Mouse (Mus musculus) thymus, postnatal 14 days (tissue): ENCODE measurements around the gene Nek7.
A peak's percentile ranks its signal among the peaks of the same experiment; 100 is the strongest.

ENCODE experiments used
- DNase-seq: peaks from one replicate; pipeline ENCODE4 v3.0.0; 2021

The Nek7 gene

DNA sequence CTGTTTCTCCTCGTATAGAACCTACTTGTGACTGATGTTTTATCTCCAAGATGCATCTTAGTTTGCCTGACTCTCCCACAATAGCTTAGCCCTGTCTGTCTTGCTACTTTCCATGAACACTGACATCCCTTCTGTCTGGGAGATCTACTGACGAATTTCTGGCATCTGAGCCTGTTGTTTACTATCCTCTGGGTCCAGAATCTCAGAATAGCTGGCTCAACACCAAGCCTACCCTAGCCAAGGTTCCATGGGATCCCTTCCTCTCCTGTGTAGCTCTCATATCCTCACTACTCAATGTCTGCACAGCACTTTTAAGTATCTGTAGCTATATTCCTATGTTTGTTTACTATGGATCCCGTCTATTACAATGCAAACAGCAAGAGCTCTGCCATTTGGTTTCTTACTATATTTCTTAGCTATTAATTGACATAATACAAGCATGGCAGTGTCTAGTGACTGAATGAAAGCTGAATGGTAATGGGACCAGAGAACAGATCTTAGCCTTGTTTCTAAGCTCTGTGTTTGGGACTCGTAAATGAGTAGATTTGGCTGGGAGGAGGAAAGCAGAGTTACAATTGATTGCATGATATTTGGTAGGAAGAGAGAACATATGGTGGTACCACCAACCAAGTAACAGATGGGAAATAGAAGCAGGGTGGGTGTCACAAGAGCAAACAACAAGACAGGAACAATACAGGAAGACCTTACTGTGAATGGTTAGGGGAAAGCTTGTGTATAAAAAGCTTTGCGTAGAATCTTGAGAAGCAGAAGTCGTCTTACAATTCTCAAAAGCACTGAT is 51.3 kb downstream of the Nek7 start:
- no peak for DNase-seq

DNA sequence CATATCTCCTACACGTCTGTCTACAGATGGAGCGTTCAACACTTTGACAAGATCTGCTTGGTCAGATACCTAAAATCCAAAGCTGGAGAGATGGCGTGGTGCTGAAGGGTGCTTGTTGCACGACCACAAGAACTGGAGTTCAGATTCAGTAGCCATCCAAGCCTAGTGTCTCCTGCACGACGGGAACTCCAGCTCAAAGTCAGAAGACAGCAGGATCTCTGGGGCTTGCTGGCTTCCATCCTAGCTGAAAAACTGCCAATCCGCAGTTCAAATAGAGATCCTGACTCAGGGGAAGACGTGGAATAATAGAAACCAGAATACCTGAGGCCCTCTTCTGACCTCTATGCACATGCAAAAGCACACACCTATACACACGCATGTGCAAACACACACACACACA is 52.0 kb downstream of the Nek7 start:
- no peak for DNase-seq

DNA sequence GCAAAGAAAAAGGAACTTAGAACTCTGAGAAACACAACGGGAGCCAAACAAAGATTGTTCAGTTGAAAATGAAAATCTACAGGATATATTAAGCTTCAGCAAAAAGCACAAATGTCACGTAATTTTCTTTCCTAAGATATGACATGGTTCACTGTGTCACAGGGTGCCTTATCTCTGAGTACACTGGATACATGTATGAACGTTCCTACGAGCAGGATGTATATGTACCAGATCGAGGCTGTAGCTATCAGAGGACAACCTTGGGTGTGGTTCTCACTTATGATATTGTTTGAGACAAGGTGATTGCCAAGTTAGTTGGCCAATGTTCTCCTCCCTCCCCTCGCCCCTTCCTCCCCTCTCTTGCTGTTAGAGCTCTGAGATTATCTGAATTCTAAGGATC is 55.3 kb downstream of the Nek7 start:
- no peak for DNase-seq

DNA sequence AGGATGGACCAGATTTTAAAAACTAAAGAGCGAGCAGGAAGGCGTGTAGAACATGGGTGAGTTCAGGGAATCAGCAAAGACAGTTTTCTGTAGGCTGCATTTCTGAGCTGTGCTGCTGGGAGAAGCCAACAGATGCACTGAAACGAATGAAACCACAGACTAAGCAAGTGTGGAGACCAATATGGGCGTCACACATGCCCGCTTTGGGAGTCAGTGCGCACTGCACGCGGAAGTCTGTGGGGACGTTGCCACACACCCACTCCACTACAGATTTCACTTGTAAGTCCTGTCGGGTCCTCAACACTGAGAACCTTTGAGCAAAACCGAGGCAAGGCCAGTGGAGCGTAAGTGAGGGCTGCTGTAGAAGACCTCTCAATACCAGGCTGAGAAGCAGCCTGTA is 59.2 kb downstream of the Nek7 start:
- DNase-seq: no peak

DNA sequence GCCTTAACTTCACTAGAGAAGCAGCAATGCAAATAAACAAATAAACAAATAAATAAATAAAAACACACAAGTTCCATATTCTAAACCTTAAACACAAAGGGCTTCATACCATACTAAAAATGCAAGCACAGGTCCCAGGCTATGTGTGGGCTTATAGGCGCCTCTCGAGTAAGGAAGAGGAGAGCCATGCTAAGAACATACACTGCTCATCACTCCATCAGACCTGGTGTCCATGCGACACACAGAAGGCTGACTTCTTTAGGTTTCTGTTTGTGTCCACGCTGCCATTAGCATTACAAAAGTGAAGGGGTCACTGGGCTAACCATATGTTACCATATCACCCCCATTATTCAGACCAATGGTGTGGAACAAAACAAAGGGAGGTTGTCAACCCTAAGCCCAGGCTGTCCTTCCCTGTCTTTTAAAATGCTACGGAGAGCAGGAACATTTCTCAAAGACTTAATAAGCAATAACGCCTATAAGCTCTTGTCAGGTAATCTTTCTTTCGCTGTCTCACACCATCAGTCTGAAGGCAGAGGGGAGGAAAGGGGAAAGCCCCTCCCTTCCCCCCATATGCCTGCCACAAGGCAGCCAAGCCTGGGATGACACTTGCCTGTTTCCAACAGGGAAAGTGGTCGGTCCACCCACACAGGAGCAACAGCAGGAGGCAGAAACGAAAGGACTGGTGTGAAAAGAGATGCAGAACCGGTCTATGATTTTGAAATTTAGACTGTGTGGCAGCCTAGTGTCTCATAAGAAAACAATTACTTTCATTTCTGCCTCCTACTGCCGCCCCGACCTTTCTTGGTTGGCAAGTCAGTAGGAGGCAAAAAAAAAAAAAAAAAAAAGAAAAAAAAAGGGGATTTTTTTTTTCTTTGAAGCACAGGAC is 60.5 kb downstream of the Nek7 start:
- DNase-seq: no peak

DNA sequence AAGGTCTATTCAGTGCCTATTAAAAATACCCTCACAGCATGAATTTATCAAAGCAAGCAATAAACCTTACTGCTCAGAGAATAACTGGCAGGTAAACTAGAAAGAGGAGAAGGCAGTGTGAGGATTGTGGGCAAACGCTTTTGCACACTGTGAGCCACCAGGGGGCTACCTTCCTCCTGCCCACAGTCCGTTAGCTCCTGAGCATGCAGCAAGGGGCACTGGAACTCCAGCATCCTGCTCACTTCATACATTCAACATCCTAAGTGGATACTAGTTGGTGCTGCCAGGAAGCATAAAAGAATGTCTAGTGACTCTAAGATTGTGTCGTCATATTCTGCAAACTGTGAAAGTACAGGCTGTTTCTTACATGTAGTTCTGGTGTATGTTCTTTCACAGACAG is 61.6 kb downstream of the Nek7 start:
- peak; percentile 47 for DNase-seq

DNA sequence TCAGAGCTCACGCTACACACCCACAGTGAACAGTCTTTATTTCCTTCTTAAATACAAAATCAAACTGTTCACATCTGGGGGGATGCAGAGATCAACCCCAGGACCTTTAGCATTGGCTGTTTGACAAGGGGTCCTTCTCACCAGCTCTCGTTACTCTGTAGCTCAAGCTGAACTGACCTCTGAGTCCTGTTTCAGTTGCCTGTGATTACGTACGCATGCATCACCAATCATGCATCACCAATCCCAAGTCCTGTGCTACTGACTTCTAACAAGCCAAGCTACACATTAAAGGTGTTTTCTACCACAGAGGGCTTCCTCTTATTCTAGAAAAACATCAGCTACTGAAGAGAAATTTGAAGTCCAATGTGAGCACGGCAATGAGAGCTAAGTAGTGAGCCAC is 65.0 kb downstream of the Nek7 start:
- DNase-seq: no peak

DNA sequence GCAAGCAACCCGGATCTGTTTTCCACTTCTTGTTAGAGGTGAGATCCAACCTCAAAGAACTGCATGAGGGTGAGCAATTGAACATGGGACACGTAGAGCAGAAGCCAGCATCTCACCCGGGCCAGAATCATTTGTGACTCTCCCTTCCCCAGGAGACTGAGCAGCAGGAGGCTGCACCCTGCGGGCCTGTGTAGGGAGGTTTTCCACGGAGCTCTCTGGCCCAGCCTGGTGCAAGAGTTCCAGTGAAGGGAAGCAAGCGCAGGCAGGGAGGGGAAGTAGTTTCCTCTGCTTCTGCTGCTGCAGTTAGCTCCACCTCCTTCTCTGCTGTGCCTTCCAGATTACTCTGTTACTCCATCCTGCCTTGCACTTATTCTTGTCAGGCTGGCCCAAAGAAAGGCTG is 69.8 kb downstream of the Nek7 start:
- peak; percentile 29 for DNase-seq

DNA sequence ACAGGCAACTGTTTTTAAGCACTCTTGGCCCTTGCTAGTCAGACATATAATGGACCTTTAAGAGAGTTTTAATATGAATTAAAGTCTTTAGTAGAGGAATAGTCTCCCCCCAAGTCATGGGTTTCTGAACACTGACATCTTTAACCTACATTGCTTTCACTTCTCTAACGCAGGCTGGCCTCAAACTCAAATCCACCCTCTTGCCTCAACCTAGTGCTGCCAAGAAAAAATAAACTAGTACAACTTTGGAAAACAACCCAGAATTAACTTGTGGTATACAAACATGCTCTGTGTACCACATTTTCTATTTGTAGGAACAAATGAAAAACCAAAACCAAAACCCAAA is 77.8 kb downstream of the Nek7 start:
- DNase-seq: no peak

DNA sequence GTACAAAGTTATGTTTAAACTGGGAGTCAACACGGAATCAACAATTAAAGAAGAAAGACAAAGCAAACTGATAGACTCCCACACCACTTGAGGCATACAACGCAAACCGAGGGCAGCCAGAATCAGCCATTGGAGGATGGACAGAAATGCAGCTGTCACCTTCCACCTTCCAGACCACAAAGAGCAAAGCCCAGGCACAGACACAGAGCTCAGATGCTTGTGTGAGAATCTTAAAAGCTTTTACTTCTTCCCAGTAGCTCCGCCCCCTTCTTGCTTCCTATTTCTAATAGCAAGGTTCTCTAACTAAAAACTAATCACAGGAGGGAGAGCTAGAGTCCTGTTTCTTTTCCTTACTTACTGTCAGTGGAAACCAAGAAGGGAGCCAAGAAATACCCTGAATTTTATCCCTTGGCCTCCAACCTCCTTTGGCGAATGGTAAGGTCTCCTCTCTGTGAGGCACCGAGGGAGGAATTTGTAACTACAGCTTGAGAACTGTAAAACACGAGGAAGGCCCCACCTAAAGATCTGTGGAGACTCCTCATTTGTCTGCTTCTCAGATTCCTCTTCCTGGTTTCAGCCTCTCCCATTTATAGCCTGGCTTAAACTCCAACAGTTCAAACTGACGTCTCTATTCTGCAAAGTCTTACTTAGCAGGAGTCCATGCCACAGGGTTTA is 78.3 kb downstream of the Nek7 start:
- no peak for DNase-seq

DNA sequence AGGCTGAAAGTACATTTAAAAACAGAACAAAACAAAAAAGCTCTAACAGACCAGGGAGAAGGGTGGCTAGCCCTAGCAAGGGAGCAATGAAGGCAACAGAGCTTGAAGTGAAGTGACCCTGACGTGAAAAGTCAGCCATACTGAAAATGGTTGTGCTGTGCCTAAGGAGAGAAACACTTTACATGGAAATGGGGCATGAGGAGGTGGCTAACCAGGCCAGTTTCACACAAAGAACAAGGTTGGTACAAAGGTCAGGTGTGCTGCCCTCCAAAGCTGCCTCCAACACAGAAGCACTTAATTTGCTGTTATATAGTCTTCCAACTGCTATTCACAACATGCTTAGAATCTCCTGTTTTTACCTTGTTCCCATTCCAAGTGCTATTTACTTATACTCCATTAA is 80.2 kb downstream of the Nek7 start:
- DNase-seq: no peak

DNA sequence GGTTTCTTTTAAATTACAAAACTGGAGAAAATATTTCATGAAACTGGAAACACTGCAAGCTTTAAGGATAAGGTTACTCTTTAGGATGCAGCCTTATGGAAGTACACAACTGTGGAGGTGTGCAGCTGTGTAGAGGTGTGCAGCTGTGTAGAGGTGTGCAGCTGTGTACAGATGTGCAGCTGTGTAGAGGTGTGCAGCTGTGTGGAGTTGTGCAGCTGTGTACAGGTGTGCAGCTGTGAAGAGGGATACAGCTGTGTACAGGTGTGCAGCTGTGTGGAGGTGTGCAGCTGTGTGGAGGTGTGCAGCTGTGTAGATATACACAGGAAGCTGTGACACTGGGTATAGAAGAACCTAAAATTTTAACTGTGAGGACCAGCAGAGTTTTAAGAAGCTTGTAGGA is 81.7 kb downstream of the Nek7 start:
- DNase-seq: no peak

DNA sequence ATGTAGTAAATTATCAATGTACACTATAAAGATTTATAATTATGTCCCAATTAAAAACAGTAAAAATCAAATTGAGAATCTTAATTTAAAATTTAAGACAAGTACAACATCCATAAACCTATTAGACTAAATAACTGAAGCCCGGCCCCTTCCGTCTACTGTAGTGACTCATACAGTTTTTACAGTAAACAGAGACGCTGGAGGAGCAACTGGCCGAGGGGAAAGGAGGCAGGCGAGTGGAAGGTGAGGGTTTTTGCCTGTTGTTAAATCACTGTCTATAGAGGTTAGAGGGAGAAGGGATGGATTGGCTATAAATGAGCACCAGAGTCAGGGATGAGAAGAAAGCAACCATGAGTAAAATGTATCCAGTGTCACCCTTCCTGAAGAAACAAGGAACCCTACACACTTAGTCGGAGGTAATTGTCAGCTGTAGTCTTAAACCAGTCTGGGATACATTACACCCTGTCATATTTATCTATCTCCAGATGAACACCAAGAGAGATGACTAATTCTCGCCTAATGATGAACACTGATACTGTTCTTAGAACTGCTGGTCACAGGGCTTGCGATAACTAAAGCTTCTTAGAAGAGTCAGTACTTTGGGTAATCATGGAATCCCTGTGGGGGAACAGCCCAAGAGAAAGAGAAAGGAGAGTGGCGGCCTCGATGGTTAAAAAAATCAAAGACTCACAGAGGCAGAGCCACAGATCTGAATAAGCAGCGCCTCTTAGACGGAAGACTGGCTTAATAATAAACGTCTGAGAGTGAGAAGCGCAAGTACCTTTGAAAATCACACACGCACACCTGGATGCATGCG is 84.0 kb downstream of the Nek7 start:
- DNase-seq: no peak

DNA sequence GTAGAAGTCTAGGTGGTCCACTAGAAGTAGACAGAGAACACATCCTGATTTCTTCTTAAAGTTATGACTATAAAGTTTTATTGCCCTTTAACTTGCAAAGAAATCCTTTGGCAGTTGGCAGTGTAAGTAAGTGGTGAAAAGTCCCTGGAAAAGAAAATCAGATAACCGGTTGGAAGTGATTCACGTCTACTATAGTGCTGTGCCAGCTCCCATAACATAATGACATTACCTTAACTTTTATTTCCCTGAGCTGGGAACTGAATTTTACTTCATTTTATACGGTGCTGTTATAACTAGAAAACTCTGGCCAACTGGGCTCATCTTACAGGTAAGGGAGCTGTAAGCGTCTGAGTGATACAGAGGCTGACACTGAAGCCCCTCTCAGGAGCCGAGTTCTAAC is 89.3 kb downstream of the Nek7 start:
- no peak for DNase-seq

DNA sequence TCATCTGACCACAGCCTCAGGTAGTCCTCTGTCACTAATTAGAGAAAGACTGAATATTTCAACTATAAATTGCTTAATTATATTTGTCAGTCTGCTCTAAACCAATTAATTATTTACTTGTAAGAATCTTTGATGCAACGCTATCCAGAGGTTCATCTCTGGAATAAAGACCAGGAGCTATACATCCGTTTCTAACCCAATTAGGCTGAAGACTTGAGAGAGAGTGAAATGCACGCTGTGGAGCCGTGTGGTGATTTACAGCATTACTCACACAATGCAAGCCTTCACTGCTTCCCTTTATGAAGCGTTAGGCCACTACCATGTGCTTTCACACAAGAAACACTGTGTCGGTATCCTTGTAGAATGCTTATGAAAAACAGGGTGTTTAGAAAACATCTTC is 96.0 kb downstream of the Nek7 start:
- no peak for DNase-seq

DNA sequence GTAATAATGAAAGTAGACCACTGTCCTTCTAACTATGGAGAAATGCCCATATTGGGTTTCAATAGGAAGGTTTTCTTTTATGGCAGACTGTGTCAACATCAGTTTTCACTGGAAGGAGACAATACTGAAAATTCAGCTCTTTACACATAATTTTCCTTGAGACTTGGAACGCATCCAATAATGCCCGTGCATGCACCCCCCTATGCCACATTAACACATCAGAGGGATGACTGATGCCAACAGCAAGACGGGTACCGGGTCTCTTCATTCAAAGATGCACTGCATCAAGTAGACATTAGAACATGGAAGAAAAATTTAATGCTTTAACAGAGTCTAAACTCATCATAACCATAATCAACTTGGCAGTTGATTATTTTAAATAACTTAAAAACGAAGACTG is 101.7 kb downstream of the Nek7 start:
- DNase-seq: no peak

DNA sequence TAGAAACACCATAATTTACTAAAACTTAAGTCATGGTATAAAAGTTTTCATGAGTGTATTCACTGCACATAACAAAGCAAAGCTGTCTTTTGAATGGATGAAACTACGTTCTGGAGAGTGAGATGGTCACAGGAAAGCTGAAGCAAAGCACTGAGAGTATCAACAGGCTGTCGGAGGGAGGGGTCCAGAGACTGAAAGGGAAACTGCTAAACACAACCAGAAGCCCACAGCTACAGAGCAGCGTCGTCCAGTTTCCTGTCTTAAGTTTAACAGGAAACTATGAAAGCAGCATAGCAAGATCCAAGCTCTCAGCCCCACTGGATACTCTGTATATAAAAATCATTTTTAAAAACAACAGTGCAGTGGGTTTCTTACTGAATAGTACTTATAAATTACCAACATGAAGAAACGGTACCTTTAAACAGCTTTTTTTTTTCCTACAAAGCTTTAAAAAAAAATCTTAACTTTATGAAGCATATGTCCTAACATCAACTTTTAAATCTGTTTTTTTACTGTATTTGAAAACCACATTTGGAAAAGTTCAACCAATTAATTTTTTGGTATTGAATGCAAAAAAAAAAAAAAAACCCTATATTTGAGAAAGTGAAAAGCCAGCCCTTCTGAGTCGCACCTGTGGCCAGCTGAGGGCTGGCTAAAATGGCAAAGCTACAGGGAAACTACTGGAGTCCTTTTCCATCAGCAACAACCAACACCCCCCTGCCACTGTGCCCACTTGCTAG is 102.4 kb downstream of the Nek7 start:
- peak; percentile 49 for DNase-seq

DNA sequence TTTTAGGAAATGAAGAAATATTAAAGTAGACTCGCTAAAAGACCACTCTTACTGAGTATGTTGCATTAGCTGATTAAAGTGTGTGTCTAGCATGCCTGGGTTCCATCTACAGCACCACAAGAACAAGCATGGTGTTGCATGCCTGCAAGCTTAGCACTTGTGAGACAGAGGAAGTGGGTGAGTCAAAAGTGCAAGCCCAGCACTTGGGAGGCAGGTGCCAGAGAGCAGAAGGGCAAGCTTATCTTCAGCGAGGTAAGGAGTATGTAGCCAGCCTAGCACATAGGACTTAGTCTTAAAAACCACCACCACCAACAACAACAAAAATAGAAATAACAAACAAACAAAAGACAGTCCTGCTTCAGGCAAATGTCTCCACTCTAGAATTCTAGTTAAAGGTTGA is 103.0 kb downstream of the Nek7 start:
- peak; percentile 52 for DNase-seq

DNA sequence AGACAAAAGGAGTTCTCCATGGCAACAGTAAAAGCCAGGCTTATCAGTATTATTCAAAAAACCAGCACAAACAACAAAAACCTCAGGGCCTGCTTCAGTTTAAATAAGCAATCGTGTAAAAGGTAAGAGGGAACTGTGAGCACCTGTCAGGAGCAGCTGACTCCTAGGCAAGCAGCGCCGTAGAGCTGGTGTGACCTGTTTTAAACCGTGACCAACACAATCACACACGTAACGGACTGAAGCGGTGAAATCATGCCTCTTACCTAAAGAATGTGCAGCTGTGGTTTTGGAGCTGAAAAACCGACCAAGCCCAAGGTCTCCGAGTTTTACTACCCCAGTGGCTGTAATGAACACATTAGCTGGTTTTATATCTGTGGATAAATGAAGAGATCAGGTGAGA is 104.6 kb downstream of the Nek7 start:
- DNase-seq: no peak

DNA sequence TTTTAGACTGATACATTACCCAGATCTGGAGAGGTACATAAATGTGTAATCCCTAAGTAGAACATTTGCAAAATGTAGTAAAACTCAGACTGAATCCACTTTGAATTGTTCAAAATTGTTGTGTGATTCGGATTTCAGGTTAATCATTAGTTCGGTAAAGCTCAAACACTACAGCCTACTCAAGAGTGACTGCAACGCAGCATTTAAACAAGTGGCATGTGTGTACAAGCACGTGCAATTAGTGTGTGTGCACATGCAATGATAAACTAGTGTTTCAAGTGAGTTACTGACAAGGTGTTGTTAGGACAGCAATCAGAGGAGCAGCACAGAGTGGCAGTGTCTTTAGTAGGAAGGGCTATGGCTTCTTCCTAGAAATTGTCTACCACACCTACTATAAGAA is 106.0 kb downstream of the Nek7 start:
- DNase-seq: no peak

DNA sequence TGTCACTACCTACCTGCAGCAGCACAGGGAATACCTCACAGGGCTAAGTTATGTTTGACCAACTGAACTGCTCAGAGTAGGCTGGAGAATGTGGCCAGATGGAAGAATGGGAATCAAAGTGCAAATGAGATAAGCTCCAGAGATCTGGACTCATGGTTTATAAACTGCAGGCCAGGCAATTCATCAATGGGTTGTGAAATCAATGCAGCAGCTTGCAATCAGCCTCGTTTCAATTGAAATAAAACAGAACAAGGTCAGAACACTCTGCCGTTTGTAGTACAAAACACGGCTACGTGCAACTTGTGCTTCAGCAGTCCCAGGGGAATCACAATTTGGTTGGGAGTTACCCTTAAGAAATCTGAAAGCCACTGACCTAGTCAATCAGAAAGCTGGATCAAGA is 109.4 kb downstream of the Nek7 start:
- DNase-seq: no peak

DNA sequence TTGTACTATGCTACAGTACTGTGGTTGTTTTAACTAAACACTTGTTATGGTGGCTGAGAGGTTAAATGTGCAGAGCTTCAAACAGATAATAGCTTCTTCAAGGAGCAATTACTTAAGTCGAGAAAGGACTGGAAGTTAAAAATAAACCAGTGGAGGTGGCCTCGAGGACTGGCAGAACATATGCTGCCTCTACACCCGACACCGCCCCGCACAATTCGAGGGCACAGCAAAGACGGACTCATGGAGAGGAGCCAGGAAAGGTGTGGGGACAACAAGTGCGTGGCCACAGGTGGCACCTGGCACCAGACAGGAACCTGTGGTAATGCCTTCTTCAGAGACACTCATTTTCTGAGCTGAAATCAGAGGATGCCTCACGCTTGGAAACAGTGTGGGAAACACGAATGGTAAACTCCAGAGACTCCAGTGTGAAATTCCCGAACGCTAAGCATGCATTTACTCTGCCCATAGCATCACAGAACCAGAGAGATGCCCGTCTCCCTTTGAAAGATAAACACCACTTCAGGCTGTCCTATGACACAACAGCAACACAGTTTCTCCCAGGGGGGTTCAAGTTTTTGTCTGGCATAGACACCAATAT is 112.4 kb downstream of the Nek7 start:
- no peak for DNase-seq
